Mouse (Mus musculus) thymus, postnatal 14 days (tissue): Measurements from ENCODE around the gene Chd8.

Source experiments
- DNase-seq: peaks from one replicate; pipeline ENCODE4 v3.0.0; 2021

Gene Chd8

GRCm38 (mm10) chr14:52198141-52198540 lies 59.4 kb downstream of the Chd8 start:
- no peak for DNase-seq

DNA sequence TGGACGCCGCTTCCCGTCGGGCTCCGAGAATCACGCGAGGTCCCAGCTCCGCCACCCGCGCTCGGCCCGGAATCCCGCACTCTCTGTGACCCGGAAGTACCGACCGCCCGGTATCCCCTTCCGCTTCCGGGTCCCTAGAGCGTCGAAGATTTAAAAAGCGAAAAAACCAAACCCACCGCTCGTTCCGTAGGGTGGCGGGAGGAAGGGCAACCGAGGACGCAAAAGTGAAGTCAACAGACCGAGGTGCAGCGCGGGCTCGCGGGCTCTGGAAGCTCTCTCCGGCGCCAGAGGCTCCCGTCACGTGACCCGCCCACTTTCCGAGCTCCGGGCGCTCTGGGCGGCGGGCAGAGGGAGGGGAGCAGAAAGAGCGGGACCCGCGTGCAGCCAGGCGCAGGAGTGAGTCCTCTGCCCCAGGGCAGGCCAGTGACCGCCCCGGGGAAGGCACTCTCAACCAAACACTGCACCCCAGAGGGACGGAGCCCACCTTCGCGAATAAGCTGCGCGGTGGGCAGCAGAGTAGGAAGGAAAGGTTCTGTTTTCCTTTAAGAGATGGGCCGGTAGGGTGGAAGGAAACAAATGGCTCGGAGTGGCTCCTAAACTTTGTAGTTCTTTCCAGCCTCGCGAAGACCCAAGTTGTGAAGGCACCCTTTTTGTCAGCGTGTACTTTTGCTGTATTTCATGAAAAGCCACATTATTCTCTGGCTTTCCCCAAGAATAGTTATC lies 60.3 kb downstream of the Chd8 start, which contains the start of gene Supt16:
Gene Supt16 (minus strand): TSS at position 261 of the 723 bp plus-strand sequence.
- peak; percentile 82 for DNase-seq

- no peak for DNase-seq
Measured at GRCm38 (mm10) chr14:52196230-52197155, 61.1 kb downstream of the Chd8 start.

DNA sequence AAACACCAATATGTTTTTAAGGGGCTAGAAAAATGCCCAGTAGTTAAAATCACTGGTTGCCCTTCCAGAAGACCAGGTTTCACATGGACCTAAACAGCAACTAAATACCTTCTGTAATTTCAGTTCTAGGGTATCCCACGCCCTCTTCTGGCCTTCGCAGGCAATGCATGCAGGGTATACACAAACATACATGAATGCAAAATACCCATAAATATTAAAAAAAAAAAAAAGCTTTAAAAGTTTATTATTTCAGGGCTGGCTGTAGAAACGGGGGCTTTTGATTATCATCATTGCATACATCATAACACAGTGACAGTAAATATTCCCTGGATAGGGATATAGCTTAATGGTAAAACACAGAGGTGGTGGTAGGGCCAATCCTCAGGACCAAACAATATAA lies 61.9 kb downstream of the Chd8 start:
- peak; percentile 66 for DNase-seq

DNA sequence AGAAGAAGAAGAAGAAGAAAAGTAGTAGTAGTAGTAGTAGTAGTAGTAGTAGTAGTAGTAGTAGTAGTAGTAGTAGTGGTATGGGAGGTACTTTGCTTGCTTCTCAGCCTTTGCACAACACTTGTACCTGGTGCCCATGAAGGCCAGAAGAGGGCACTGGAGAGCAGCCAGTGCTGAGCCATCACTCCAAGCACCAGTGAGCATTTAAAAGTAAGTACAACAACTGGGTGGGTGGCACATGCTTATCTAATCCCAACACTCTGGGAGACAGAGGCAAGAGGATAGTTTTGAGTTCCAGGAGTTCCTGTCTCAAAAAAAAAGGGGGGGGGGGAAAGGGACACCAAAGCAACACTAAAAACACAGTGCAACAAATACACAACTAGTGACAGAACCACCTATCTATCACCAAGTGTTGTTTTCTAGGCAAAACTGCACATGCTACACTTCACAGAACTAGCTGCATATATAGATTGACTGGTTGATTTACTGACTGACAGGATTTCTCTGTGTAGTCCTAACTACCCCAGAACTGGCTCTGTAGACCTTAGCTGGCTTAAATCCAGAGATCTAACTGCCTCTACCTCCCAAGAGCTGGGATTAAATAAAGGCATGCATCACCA lies 66.7 kb downstream of the Chd8 start:
- DNase-seq = peak; percentile 64

DNA sequence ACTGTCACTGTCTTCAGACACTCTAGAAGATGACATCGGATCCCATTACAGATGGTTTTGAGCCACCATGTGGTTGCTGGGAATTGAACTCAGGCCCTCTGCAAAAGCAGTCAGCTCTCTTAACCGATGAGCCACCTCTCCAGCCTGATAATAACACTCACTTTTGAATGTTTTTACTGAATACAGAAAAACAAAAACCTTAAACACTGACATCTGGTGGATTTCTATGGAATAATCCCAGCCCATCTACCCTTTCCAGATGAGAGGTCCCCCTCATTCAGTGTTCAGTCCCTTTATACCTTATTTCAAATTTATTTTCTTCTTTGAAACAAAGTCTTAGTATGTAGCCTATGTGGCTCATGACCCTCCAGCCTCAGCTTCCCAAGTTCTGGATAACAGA lies 68.1 kb downstream of the Chd8 start:
- no peak for DNase-seq

GRCm38 (mm10) chr14:52188788-52189187 lies 68.8 kb downstream of the Chd8 start:
- DNase-seq = no peak

DNA sequence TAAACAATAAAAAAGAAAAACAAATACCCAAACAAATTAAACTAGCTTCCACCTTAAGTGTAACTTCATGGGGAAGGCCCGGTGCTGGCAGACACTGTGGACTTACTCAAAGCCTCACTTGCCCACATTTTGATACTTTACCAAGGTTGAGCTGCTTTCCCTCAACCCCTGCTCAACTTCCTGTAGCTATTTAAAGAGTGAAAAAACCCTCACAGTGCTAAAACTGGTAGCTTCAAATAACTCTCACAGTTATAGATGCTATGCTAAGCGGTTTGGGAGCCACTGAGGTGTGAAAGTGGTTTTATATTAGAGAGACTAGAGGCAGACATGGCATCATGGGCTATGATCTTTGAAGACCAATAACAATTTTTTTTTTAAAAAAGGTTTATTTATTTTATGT lies 91.0 kb downstream of the Chd8 start:
- DNase-seq = no peak

- no peak for DNase-seq
Measured at GRCm38 (mm10) chr14:52160911-52161310, 96.7 kb downstream of the Chd8 start.

DNA sequence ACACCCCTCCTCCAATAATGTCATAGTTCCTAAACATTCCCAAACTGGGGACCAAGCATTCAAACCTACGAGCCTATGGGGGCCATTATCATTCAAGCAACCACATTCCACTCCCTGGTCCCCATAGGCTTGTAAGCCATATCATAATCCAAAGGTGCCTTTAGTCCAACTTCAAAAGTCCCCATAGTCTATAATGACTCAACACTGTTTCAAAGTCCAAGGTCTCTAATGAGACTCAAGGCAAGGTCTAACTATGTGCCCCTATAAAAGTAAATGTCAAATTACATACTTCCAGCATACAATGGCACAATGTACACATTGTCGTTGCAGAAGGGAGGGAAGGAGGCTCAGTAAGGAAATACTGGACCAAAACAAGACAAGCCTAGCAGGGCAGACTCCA lies 102.6 kb downstream of the Chd8 start:
- no peak for DNase-seq

- no peak for DNase-seq
Measured at GRCm38 (mm10) chr14:52152613-52153012, 105.0 kb downstream of the Chd8 start.

DNA sequence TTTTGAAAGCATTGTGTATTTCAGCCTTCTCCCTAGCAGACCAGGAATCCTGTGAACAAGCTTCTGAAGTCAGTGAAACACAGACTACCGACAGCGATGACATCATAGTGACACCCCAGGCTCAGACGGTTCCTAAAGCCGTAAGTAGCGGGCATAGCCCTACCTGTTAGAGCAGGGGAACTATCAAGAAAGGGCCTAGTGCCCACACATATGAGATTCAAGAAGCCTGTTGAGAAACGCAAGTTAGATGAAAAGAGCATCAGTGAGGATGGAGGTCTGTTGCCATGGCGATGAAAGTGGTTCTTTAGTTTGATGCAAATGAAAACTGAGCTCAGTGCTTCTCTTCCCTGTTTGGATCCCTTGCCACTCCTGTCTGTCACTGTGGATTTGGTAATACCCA lies 105.4 kb downstream of the Chd8 start:
- DNase-seq = no peak

GRCm38 (mm10) chr14:52149888-52150287 lies 107.7 kb downstream of the Chd8 start:
- no peak for DNase-seq
